Mouse (Mus musculus) lung, adult 10 weeks (tissue): Measurements from ENCODE around the gene 2410131K14Rik. TPM values are rescaled to one million over a fixed set of nuclear protein-coding genes. Genes with fewer than 3 reads are reported as not detected.

Experiments
- polyA plus RNA-seq: library from polyadenylated mRNA; stranded (reverse); fragments of 350-450 nt; fragmentation: Illumina TruSeq; extraction: RNeasy Lipid Tissue Mini Kit (QIAGEN cat#74804); gene quantifications from one replicate; pipeline ENCODE4 v1.2.3, GENCODE M21; 2014; ENCODE audit warnings: low read depth, low replicate concordance; ENCODE audit not compliant: insufficient read depth

The 2410131K14Rik gene
- polyA plus RNA-seq: 3.0 TPM

GRCm38 (mm10) chr5:118244606-118245443, at the start of gene 2410131K14Rik, which contains the start of gene Rnft2:
Gene 2410131K14Rik (plus strand): TSS chr5:118245227.
Gene Rnft2 (minus strand): TSS chr5:118245116.

Other genes with a start within 250 kb of the 2410131K14Rik start
- 3.4 TPM for gene Tesc, start 217.5 kb upstream of the 2410131K14Rik start, polyA plus RNA-seq
- 27.0 TPM for gene Fbxw8, start 89.8 kb upstream of the 2410131K14Rik start, polyA plus RNA-seq
- gene Hrk, start 80.6 kb upstream of the 2410131K14Rik start, polyA plus RNA-seq: not detected
- 0.42 TPM for gene Rnft2, start 111 bp upstream of the 2410131K14Rik start, polyA plus RNA-seq